Mouse (Mus musculus): ENCODE data around the gene Tpst2.

DNA sequence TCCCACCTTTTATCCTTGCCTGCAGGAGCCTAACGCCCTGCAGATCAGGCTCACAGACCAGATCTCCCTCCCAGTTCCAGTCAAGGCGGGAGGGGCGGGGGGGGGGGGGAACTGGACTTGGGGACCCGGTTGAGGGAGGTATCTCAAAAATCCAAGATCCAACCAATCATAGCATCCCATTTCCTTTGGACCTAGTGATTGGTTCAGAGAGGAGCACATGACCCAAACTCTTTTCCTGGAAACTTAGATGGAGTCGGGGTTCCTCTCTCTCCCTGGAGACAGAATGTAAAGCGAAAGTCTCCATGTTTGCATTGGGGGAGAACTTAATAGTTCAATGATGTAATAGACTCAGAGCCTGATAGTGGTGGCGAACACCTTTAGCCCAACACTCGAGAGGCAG, 29.1 kb upstream of the Tpst2 start:
- no peak for TF ChIP-seq CTCF (IDR thresholded peaks at IDR 0.05; ENCODE audit: low read depth)
- TF ChIP-seq EP300 (IDR thresholded peaks at IDR 0.05; ENCODE audit: low read depth): no peak

Measured in liver, postnatal 0 days (tissue).